Mouse (Mus musculus): Measurements from ENCODE around the gene Tmem212. TPM values are rescaled to one million over a fixed set of nuclear protein-coding genes. Genes with fewer than 3 reads are reported as not detected.
"Not testable (repeated sequence)": the region's sequence is repeated elsewhere in the genome, so short reads cannot be mapped to it uniquely, and the experiment has no call there.

Tmem212 gene
- total RNA-seq (2021), result under 1 TPM in 1 of 2 experiments, not detected in 1; 0.72 TPM
- long read RNA-seq, experiment 1, partial matches to known transcripts, result 0 of 1 reads
- long read RNA-seq, experiment 1, other reads (novel, unspliced or antisense), result 0 of 1 reads
- long read RNA-seq, experiment 2, result 0 reads

- no peak for DNase-seq (ENCODE audit: low spot score in 2 of 2)
Measured at GRCm38 (mm10) chr3:27896318-27896892, at the start of gene Tmem212. Tmem212 (minus strand) TSS chr3:27896368.

- not testable (repeated sequence) for DNase-seq (ENCODE audit: low spot score in 2 of 2)
Measured at GRCm38 (mm10) chr3:27945397-27945796, 49.2 kb upstream of the Tmem212 start.

- DNase-seq (ENCODE audit: low spot score in 2 of 2), result no peak
Measured at GRCm38 (mm10) chr3:27942991-27943390, 46.8 kb upstream of the Tmem212 start.

- no peak for DNase-seq (ENCODE audit: low spot score in 2 of 2)
Measured at GRCm38 (mm10) chr3:27941634-27942033, 45.5 kb upstream of the Tmem212 start.

GRCm38 (mm10) chr3:27938381-27939323 lies 42.5 kb upstream of the Tmem212 start, which contains the start of gene Pld1:
Pld1 (plus strand) TSS chr3:27938695.
- DNase-seq (ENCODE audit: low spot score in 2 of 2), result peak; percentile 41 to 54

- no peak for DNase-seq (ENCODE audit: low spot score in 2 of 2)
Measured at GRCm38 (mm10) chr3:27937144-27938110, 41.3 kb upstream of the Tmem212 start.

GRCm38 (mm10) chr3:27936731-27937130 lies 40.6 kb upstream of the Tmem212 start:
- DNase-seq (ENCODE audit: low spot score in 2 of 2), result no peak

GRCm38 (mm10) chr3:27935644-27936043 lies 39.5 kb upstream of the Tmem212 start:
- no peak for DNase-seq (ENCODE audit: low spot score in 2 of 2)

- DNase-seq (ENCODE audit: low spot score in 2 of 2), result no peak
Measured at GRCm38 (mm10) chr3:27932391-27932790, 36.2 kb upstream of the Tmem212 start.

GRCm38 (mm10) chr3:27929219-27929618 lies 33.1 kb upstream of the Tmem212 start:
- peak in 1 of 2 experiments; percentile 8 for DNase-seq (ENCODE audit: low spot score in 2 of 2)

GRCm38 (mm10) chr3:27924037-27924436 lies 27.9 kb upstream of the Tmem212 start:
- no peak for DNase-seq (ENCODE audit: low spot score in 2 of 2)

GRCm38 (mm10) chr3:27921268-27922020 lies 25.3 kb upstream of the Tmem212 start:
- DNase-seq (ENCODE audit: low spot score in 2 of 2), result no peak

- no peak for DNase-seq (ENCODE audit: low spot score in 2 of 2)
Measured at GRCm38 (mm10) chr3:27918656-27919436, 22.7 kb upstream of the Tmem212 start.

- no peak for DNase-seq (ENCODE audit: low spot score in 2 of 2)
Measured at GRCm38 (mm10) chr3:27909016-27909415, 12.8 kb upstream of the Tmem212 start.

GRCm38 (mm10) chr3:27908316-27908715 lies 12.1 kb upstream of the Tmem212 start:
- DNase-seq (ENCODE audit: low spot score in 2 of 2), result no peak

- no peak for DNase-seq (ENCODE audit: low spot score in 2 of 2)
Measured at GRCm38 (mm10) chr3:27907301-27907700, 11.1 kb upstream of the Tmem212 start.

- DNase-seq (ENCODE audit: low spot score in 2 of 2), result no peak
Measured at GRCm38 (mm10) chr3:27906647-27907209, 10.6 kb upstream of the Tmem212 start.

GRCm38 (mm10) chr3:27904659-27905330 lies 8.6 kb upstream of the Tmem212 start:
- DNase-seq (ENCODE audit: low spot score in 2 of 2), result no peak

Measured in left cerebral cortex, adult 18-20 months (tissue).